Comparison of ENCODE assay signal across 28 mouse cellular contexts in the genomic region with DNA sequence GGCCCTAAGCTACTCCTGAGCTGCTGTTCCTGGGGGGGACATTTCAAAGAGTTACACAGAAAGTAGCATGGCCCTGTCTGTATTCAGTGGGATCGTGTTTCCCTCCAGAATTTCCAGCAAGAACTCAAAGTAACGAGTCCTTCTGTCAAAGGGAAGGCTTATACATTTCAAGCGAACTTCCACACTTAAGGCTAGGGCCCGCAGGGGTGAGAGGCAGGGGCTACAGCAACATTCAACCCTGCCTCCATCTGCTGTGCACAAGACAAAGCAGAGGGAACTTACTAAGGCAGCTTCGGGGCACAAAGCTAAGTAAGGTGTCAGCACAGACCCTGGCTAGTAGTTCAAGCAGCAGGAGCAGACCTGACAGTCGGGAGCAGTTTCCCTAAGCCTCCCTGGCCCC.
DNase-seq lines count a peak whose midpoint lies in the region; ATAC-seq and TF ChIP-seq lines count a peak whose summit lies in the region.
"Had no signal": no experiment of that assay in that cellular context is flagged by ENCODE, and none has a peak within 500 bp of the region (broad histone marks: within the 10 kb centered on the region; RNA-seq: fewer than 3 reads in every experiment).

No protein-coding gene starts in this region.

- H3K9me3 ChIP-seq in forebrain, embryonic 11.5 days (ENCODE audit: control insufficient read depth, low read length) = no peaks in the 10 kb centered on the region
- H3K9me3 ChIP-seq in forebrain, embryonic 14.5 days (replicated peaks; ENCODE audit: control insufficient read depth, low read length) = no peaks in the 10 kb centered on the region
- H3K9me3 ChIP-seq in stomach, embryonic 14.5 days (ENCODE audit: control insufficient read depth, low read depth, low read length) = no peaks in the 10 kb centered on the region
- H3K9me3 ChIP-seq in stomach, postnatal 0 days (ENCODE audit: control insufficient read depth, low read length) = no peaks in the 10 kb centered on the region
- H3K9me3 ChIP-seq in limb, embryonic 11.5 days (ENCODE audit: control insufficient read depth, low read length) = no peaks in the 10 kb centered on the region
- H3K9me3 ChIP-seq: forebrain, embryonic 13.5 days; heart, embryonic 13.5 days; hindbrain, embryonic 15.5 days; kidney, embryonic 15.5 days; liver, embryonic 12.5 days; midbrain, embryonic 13.5 days had no signal

- no peak for TF ChIP-seq CTCF in stomach, postnatal 0 days (IDR thresholded peaks at IDR 0.05; ENCODE audit: low read depth)

- DNase-seq in forebrain, embryonic 11.5 days (ENCODE audit: low spot score) = peak; percentile 20
- DNase-seq in forebrain, embryonic 14.5 days (ENCODE audit: low spot score) = no peak
- no peak for DNase-seq in stomach, postnatal 0 days (ENCODE audit: low spot score)
- DNase-seq in limb, embryonic 11.5 days (ENCODE audit: low spot score) = peak; percentile 40
- DNase-seq in cerebellum, postnatal 10 days = no peak
- DNase-seq in kidney, postnatal 36 days = no peak
- DNase-seq: adrenal gland, postnatal 14 days; cerebellum, adult 11 months; cerebellum, adult 9-10 months; gastrocnemius, adult 2 months; gastrocnemius, postnatal 36 days; heart, postnatal 10 days; kidney, adult 18-20 months; liver, postnatal 0 days; thymus, postnatal 14 days had no signal

- no peak for TF ChIP-seq EP300 in stomach, postnatal 0 days (optimal IDR thresholded peaks at IDR 0.05)

- 52% methylated on average over 6 of the region's 6 CpGs for WGBS in forebrain, embryonic 11.5 days
- WGBS in forebrain, embryonic 14.5 days = 45% methylated on average over 6 of the region's 6 CpGs
- WGBS in stomach, embryonic 14.5 days = 46% methylated on average over 6 of the region's 6 CpGs
- 58% methylated on average over 6 of the region's 6 CpGs for WGBS in stomach, postnatal 0 days
- WGBS in limb, embryonic 11.5 days = 47% methylated on average over 6 of the region's 6 CpGs

- ATAC-seq in forebrain, embryonic 11.5 days (replicated peaks; ENCODE audit: low FRiP score) = no peak
- ATAC-seq in forebrain, embryonic 14.5 days = no peak
- no peak for ATAC-seq in stomach, embryonic 14.5 days (ENCODE audit: insufficient number of reproducible peaks, insufficient read depth, low FRiP score, low read depth)
- ATAC-seq in stomach, postnatal 0 days (ENCODE audit: low FRiP score, low TSS enrichment) = no peak
- ATAC-seq in limb, embryonic 11.5 days (ENCODE audit: insufficient number of reproducible peaks, low FRiP score, low TSS enrichment, low read depth) = no peak
- ATAC-seq in erythroblast, adult 5-6 weeks (replicated peaks; ENCODE audit: low FRiP score, poor library complexity, severe bottlenecking) = no peak
- ATAC-seq: forebrain, embryonic 13.5 days; liver, embryonic 12.5 days; liver, postnatal 0 days; lung, postnatal 0 days; midbrain, embryonic 13.5 days; Patski had no signal

- H3K4me3 ChIP-seq in forebrain, embryonic 11.5 days (ENCODE audit: low read depth, low read length) = no peak overlapping the region
- H3K4me3 ChIP-seq in forebrain, embryonic 14.5 days (ENCODE audit: low read depth, low read length) = no peak overlapping the region
- H3K4me3 ChIP-seq in stomach, embryonic 14.5 days (ENCODE audit: low read depth, low read length) = no peak overlapping the region
- H3K4me3 ChIP-seq in stomach, postnatal 0 days (ENCODE audit: low read depth, low read length) = no peak overlapping the region
- H3K4me3 ChIP-seq in limb, embryonic 11.5 days (ENCODE audit: low read depth, low read length) = no peak overlapping the region
- H3K4me3 ChIP-seq: forebrain, embryonic 13.5 days; gastrocnemius, adult 2 months; heart, embryonic 13.5 days; hindbrain, embryonic 15.5 days; kidney, embryonic 15.5 days; layer of hippocampus, adult 2 months; left cerebral cortex, adult 2 months; liver, embryonic 12.5 days; megakaryocyte, embryonic 14.5 days; midbrain, embryonic 13.5 days had no signal

- no peaks in the 10 kb centered on the region for H3K27me3 ChIP-seq in forebrain, embryonic 11.5 days (ENCODE audit: control insufficient read depth, insufficient read depth, low read length)
- no peaks in the 10 kb centered on the region for H3K27me3 ChIP-seq in forebrain, embryonic 14.5 days (replicated peaks; ENCODE audit: control insufficient read depth, insufficient read depth, low read length)
- H3K27me3 ChIP-seq in stomach, embryonic 14.5 days (ENCODE audit: control insufficient read depth, insufficient read depth, low read length) = no peaks in the 10 kb centered on the region
- no peaks in the 10 kb centered on the region for H3K27me3 ChIP-seq in stomach, postnatal 0 days (ENCODE audit: control insufficient read depth, insufficient read depth, low read length)
- H3K27me3 ChIP-seq in limb, embryonic 11.5 days (ENCODE audit: control insufficient read depth, insufficient read depth, low read length) = no peaks in the 10 kb centered on the region
- H3K27me3 ChIP-seq: forebrain, embryonic 13.5 days; hindbrain, embryonic 15.5 days; kidney, embryonic 15.5 days; liver, embryonic 12.5 days; megakaryocyte, embryonic 14.5 days; Patski had no signal

- peaks cover 4% of the 10 kb centered on the region; the same call in 1 of the 2 replicates for H3K4me1 ChIP-seq in forebrain, embryonic 11.5 days (replicated peaks; ENCODE audit: control insufficient read depth, insufficient read depth, low read length)
- peaks cover 7% of the 10 kb centered on the region for H3K4me1 ChIP-seq in forebrain, embryonic 14.5 days (ENCODE audit: control insufficient read depth, insufficient read depth, low read length)
- peaks cover 13% of the 10 kb centered on the region; the same call in 1 of the 2 replicates for H3K4me1 ChIP-seq in stomach, embryonic 14.5 days (ENCODE audit: control insufficient read depth, insufficient read depth, low read length)
- no peaks in the 10 kb centered on the region for H3K4me1 ChIP-seq in stomach, postnatal 0 days (replicated peaks; ENCODE audit: control insufficient read depth, insufficient read depth)
- H3K4me1 ChIP-seq in limb, embryonic 11.5 days (ENCODE audit: control insufficient read depth, insufficient read depth, low read length) = peaks cover 27% of the 10 kb centered on the region
- H3K4me1 ChIP-seq: hindbrain, embryonic 15.5 days; liver, embryonic 12.5 days; megakaryocyte, embryonic 14.5 days had no signal

- H3K36me3 ChIP-seq in forebrain, embryonic 11.5 days (ENCODE audit: control insufficient read depth, insufficient read depth, low read length) = no peaks in the 10 kb centered on the region
- no peaks in the 10 kb centered on the region for H3K36me3 ChIP-seq in forebrain, embryonic 14.5 days (ENCODE audit: control insufficient read depth, insufficient read depth, low read length)
- no peaks in the 10 kb centered on the region for H3K36me3 ChIP-seq in stomach, embryonic 14.5 days (ENCODE audit: control insufficient read depth, insufficient read depth, low read length)
- no peaks in the 10 kb centered on the region for H3K36me3 ChIP-seq in stomach, postnatal 0 days (ENCODE audit: control insufficient read depth, insufficient read depth, low read length)
- no peaks in the 10 kb centered on the region for H3K36me3 ChIP-seq in limb, embryonic 11.5 days (ENCODE audit: control insufficient read depth, insufficient read depth, low read length)
- H3K36me3 ChIP-seq: heart, embryonic 13.5 days; hindbrain, embryonic 15.5 days; kidney, embryonic 15.5 days; liver, embryonic 12.5 days; midbrain, embryonic 13.5 days had no signal

- no peak overlapping the region for H3K4me2 ChIP-seq in forebrain, embryonic 11.5 days (ENCODE audit: low read depth, low read length, severe bottlenecking)
- no peak overlapping the region for H3K4me2 ChIP-seq in forebrain, embryonic 14.5 days (ENCODE audit: low read length)
- no peak overlapping the region for H3K4me2 ChIP-seq in stomach, embryonic 14.5 days (replicated peaks; ENCODE audit: low read depth, low read length)
- H3K4me2 ChIP-seq in stomach, postnatal 0 days (replicated peaks; ENCODE audit: low read depth) = no peak overlapping the region
- no peak overlapping the region for H3K4me2 ChIP-seq in limb, embryonic 11.5 days (ENCODE audit: low read depth, severe bottlenecking)
- H3K4me2 ChIP-seq: forebrain, embryonic 13.5 days; heart, embryonic 13.5 days; hindbrain, embryonic 15.5 days; kidney, embryonic 15.5 days; liver, embryonic 12.5 days; midbrain, embryonic 13.5 days had no signal

- H3K27ac ChIP-seq in forebrain, embryonic 11.5 days (ENCODE audit: low read depth, low read length) = no peak overlapping the region
- no peak overlapping the region for H3K27ac ChIP-seq in forebrain, embryonic 14.5 days (ENCODE audit: low read depth, low read length)
- H3K27ac ChIP-seq in stomach, embryonic 14.5 days (ENCODE audit: low read length) = peak overlapping the region; percentile 44
- H3K27ac ChIP-seq in stomach, postnatal 0 days (replicated peaks) = no peak overlapping the region
- peak overlapping the region; percentile 52; the same call in 1 of the 2 replicates for H3K27ac ChIP-seq in limb, embryonic 11.5 days (replicated peaks; ENCODE audit: low read depth, low read length)
- H3K27ac ChIP-seq: forebrain, embryonic 13.5 days; gastrocnemius, adult 2 months; heart, embryonic 13.5 days; hindbrain, embryonic 15.5 days; kidney, embryonic 15.5 days; left cerebral cortex, adult 2 months; liver, embryonic 12.5 days; midbrain, embryonic 13.5 days had no signal

- no peak overlapping the region for H3K9ac ChIP-seq in forebrain, embryonic 11.5 days (ENCODE audit: low read length)
- H3K9ac ChIP-seq in forebrain, embryonic 14.5 days (ENCODE audit: low read length) = no peak overlapping the region
- no peak overlapping the region for H3K9ac ChIP-seq in stomach, embryonic 14.5 days (replicated peaks; ENCODE audit: low read depth, low read length)
- H3K9ac ChIP-seq in stomach, postnatal 0 days (ENCODE audit: low read length) = no peak overlapping the region
- no peak overlapping the region for H3K9ac ChIP-seq in limb, embryonic 11.5 days (ENCODE audit: low read length)
- H3K9ac ChIP-seq: forebrain, embryonic 13.5 days; heart, embryonic 13.5 days; hindbrain, embryonic 15.5 days; kidney, embryonic 15.5 days; liver, embryonic 12.5 days; liver, postnatal 0 days; midbrain, embryonic 13.5 days had no signal

Comparison
In these comparisons a context has a peak if more than half of its experiments do, and no peak if none do; other contexts are left out.
1. DNase-seq: peak in forebrain, embryonic 11.5 days (single experiment) and limb, embryonic 11.5 days (single experiment); none in forebrain, embryonic 14.5 days (single experiment), stomach, postnatal 0 days (single experiment), cerebellum, postnatal 10 days (0 of 2) and kidney, postnatal 36 days (0 of 2).
2. H3K27ac ChIP-seq: peak in stomach, embryonic 14.5 days (single experiment) and limb, embryonic 11.5 days (single experiment); none in forebrain, embryonic 11.5 days (single experiment), forebrain, embryonic 14.5 days (single experiment) and stomach, postnatal 0 days (single experiment).